Mouse (Mus musculus) adrenal gland, adult 2 months (tissue): ENCODE results near the gene Vegfa. TPM values are rescaled to one million over a fixed set of nuclear protein-coding genes. Genes with fewer than 3 reads are reported as not detected.
A peak's percentile ranks its signal among the peaks of the same experiment; 100 is the strongest.

ENCODE experiments used
- DNase-seq: peaks from one replicate; pipeline ENCODE4 v3.0.0; 2021
- long read RNA-seq: library from polyadenylated mRNA; stranded (forward); transcript quantifications from one replicate; pipeline ENCODE4 v2.0.0, GENCODE M21; 2021
- polyA plus RNA-seq: library from polyadenylated mRNA; depleted of rRNA; stranded (reverse); fragments of >200 nt; gene quantifications from 2 replicates; pipeline ENCODE4 v1.2.3, GENCODE M21; 2012; rRNA removed
- total RNA-seq, 2 experiments: library from RNA; stranded (reverse); gene quantifications; 2 replicates each; pipeline ENCODE4 v1.2.3; 2021

Vegfa gene
- total RNA-seq (100 to 1,000 TPM; 395 to 486 TPM), polyA plus RNA-seq (751 and 799 TPM in 2 replicates)
- long read RNA-seq, transcript Vegfa-207 (8 exons, 1,973 nt), result minor isoform, 30 of 377 reads
- long read RNA-seq, transcript Vegfa-201 (6 exons, 2,765 nt), result minor isoform, 118 of 377 reads
- long read RNA-seq, transcript Vegfa-202 (7 exons, 3,451 nt), result major isoform, 128 of 377 reads
- long read RNA-seq, partial matches to known transcripts, result 4 of 377 reads
- long read RNA-seq, other reads (novel, unspliced or antisense), result 85 of 377 reads

DNA sequence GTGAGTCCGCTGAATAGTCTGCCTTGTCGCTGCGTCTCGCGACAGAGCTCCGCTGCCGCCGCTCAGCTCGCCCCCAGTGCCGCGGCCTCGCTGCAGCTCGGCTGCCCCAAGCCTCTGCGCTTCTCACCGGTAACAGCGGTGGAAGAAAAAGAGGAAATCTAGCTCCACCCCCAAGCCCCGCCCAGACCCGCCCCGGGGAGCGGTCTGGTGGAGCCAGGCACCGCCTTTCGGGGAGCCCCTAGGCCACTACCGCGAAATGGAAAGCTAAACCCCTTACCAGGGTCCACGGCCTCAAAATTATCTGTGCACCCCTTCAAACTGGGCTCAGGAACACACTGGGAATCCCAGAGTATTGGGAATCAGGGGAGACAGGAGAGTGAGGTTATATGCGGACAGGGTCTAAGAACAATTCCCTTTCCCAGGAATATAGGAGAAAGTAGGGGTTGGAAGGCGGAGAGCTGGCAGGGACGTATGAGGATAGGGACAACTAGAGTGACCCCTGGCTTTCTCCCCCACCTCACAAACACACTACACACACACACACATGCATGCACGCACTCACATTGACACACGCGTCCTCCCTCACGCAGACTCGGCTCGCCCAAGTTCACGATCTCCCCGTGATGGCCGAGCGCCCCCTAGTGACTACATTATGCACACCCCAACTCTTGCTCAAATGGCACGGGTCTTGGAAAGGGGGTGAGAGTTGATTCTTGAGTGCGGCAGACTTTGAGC lies at the start of gene Vegfa:
TSS of gene Vegfa (minus strand) at position 113 of the 735 bp plus-strand sequence.
- peak; percentile 96 for DNase-seq

DNA sequence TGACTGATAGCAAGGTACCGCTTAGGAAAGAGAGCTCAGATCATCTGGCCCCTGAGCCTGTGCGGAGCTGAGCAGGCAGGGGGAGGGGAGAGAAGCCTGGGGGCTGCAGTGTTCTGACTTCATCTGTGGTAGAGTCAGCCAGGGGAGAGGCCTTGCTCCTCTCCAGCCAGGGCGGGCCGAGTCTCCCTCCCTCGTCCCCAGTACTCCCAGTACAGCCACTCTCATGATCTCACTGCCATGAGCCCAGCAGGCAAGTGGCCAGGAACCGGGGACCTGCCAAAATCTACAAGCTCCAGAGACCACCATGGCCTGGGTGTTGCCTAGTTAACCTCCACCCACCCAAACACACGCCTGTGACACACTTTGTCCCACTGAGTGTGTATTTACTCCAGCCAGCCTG lies 49.5 kb upstream of the Vegfa start:
- DNase-seq, result no peak

- DNase-seq, result no peak
Observed at GRCm38 (mm10) chr17:46081042-46081441, 48.9 kb upstream of the Vegfa start.

DNA sequence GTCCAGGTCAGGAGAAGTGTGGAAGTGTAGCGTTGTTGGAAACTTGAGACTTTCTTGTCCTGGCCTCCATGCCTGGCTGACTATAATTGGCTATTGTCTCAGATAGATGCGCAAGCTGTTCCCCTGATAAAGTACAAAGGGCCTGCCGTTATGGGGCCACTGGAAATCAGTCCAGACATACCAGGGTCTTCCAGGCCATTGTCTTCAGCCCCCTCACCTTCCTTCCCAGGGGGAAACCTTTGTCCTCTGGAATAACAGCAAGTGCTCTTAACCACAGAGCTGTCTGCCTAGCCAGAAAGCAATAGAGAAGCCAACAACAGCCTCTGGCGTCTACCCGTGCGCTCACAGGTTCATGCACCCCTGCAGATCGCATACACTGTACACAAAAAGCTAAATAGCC lies 48.2 kb upstream of the Vegfa start:
- DNase-seq, result no peak

DNA sequence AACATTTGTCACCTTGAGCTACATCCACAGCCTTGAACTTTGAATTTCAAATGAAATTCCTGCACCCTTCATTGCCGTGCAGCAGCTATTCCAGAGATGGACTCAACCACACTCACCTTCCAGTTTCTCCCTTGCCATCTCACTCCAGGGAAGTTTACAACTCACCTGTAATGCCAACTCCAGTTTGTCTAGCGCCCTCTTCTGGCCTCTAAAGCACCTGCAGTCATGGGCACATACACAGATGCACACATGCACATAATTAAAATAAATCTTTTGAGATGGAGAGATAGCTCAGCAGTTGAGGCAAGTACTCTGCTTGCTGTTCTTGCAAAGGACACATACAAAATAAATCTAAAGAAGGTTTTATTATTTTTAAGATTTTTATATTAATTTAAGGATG lies 46.9 kb upstream of the Vegfa start:
- no peak for DNase-seq

DNA sequence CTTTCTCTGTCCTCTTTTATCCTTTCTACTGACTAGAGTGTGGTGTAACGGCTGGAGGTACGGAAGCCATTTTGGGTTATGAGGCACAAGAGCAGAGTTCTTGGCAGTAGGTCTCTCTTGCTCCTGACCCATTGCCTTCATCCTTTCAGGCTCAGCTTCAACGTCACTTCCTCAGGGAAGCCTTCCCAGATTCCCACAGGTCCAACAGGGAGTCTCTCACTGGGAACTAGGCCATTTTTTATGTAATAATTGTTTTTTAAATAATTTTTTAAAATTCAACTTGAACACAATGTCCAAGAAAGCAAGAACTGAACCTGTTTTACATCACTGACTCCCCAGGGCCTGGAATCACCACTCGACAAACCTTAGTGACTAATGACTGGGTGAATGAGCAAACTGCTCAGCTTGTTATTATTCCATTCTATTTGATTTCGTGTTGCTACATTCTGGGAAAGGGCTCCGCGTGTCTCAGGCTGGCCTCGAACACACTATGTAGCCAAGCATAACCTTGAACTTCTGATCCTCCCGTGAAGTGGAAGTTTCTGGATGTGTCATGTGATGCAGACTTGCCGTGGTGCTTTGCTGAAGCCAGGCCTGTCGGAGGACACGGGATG lies 45.9 kb upstream of the Vegfa start:
- no peak for DNase-seq

DNA sequence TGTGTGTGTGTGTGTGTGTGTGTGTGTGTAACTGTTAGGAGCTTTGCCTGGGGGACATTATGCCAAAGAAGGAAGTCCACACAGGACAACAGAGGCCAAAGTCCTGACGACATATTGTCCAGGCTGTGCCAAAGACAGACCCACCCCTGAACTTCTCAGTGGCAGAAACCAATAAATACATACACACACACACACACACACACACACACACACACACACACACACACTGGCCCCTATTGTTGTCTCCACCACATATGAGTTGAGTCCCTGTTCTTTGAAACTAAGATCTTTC lies 44.0 kb upstream of the Vegfa start:
- DNase-seq, result no peak

- peak; percentile 84 for DNase-seq
Observed at GRCm38 (mm10) chr17:46075551-46076259, 43.5 kb upstream of the Vegfa start.

DNA sequence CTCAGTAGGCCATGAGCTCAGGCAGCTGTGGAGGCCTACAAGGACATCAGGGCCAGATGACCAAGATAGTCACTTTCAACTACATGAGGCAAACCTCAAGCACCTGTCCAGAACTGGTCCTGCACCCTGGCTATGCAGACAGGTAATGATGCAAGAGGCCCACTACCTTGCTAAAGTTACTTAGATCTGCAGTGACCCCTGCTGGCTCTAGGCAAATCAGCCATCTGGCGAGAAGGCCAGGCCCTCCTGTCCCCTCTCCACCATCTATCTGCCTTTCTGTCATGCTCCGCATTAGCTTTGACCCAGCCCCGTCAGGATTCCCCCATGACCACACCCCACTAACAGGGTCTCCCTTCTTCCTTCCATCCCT lies 42.9 kb upstream of the Vegfa start:
- peak; percentile 71 for DNase-seq

GRCm38 (mm10) chr17:46074398-46075115 lies 42.4 kb upstream of the Vegfa start:
- no peak for DNase-seq

DNA sequence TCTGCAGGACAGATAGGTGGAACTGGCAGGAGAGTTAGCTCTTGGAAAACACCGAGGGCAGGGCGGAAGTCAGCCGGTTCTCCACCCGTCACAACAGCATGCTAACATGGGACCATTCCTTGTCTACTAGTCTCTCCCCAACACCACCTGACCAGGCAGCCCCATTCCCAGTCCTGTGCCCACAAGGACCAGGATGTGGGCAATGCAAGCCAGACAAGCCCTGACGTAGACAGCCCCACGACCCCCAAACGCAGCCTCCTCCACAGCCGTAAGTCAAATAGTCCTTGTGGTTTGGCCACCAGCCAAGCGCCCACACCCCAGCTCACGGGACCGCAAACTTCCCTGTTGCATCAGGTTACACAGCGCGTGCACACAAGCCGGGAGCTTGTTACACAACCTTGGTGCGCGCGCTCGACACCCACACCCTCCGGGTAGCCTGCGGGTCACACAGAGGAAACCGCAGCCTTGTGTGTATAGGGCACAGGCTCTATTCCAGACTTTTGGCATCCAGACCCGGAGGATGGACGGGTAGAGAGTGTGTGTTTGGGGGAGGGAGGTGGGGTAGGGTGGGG lies 41.6 kb upstream of the Vegfa start:
- peak; percentile 88 for DNase-seq

DNA sequence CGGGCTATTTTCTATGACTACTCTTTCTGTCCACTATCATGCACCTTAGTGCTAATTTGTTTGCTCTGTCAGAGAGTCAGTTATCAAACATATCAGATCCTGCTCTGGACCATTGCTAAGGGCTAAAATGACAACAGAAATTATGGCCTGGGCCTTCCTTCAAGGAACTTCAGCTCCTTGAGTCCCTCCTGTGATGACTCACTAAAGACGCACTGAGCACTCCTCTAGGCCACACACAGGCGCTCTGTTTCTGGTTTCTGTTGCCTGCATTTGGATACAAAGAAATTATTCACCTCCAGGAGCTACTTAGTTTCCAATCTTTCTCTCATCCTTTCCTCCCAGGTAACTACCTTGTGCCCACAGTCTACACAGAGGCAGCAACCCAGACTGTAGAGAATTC lies 39.4 kb upstream of the Vegfa start:
- DNase-seq, result no peak

DNA sequence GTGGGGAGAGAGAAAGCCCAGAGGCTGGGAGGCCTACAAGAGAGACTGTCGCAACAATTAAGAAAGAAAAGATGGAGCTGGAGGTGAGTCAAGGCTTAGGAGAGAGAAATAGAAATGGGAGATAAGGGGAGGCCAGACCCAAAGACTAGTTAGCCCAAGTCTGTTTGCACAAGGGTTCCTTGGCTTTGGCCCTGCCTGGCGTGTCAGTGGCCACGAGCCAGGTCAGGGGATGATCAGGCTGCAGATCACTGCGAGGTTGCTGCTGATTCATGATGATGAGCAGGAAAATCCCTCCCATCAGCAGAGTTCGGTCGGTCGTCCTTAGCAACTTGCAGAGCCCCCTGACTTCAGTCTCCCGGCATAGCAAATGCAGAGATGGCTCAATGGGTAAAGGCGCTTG lies 37.9 kb upstream of the Vegfa start:
- DNase-seq, result peak; percentile 87

- no peak for DNase-seq
Observed at GRCm38 (mm10) chr17:46063974-46064312, 31.8 kb upstream of the Vegfa start.

- DNase-seq, result no peak
Observed at GRCm38 (mm10) chr17:46063283-46063973, 31.3 kb upstream of the Vegfa start.

GRCm38 (mm10) chr17:46060253-46060652 lies 28.1 kb upstream of the Vegfa start:
- DNase-seq, result no peak

GRCm38 (mm10) chr17:46059226-46059825 lies 27.2 kb upstream of the Vegfa start:
- no peak for DNase-seq

DNA sequence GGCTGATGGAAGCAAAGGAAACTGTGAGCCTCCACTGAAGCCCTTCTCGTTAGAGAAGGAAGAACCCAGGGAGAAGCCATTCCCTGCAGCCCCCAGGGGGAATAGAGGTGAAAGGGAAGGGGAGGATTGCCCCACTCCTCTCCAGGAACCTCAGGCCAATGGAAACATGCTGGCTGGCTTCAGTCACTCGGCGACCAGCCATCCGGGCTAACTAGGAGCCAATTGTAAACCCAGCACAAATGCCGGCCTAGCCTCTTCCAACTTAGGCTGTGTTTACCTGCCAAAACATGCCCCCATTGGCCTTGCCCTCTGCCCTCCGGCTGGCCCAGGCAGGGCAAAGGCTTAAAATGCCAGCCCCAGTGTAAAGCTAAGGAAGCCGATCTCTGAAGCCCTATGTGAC lies 24.1 kb upstream of the Vegfa start:
- DNase-seq, result peak; percentile 61

DNA sequence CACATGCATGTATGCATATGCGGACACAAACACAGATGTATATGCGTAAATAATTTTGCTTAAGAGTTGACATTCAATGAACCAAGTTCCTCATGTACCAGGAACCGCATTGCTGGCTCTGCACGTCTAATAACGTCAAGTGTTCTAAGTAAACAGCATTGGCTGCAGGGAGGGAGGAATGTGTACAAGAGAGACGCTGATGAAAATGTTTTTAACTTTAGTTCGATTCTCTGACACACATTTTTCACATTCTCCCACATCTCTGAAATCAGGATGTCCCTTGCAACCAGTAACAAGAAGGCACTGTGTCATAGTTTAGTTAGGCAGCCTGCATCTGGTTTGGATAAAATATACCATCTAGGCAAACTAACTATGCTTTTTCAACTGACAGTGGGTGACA lies 23.6 kb upstream of the Vegfa start:
- no peak for DNase-seq

DNA sequence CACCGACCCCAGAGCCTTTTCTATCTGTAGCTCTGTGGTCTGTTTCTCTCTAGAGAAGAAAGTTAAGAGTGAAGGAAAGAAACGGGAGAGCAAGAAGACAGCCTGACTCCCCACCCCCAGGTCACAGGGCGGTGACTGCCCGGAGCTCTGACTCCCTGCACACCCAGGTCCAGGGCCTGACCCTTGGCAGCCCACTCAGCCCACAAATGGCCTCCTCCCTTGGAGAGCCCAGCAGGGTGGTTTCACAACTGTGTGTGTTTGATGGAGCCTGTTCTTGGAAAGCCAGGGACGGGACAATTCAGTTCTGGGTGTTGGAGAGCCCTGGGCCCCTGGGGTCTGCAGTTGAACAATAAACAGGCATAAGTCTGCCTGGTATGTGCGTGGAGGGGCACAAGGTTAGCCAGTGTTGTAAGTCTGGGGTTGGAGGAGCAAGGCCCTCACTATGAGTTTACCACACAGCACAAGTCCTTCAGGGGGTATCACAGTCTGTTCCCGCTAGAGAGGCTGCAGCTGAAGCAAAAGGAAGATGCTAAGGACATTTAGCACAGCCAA lies 21.2 kb upstream of the Vegfa start:
- DNase-seq, result peak; percentile 58

- DNase-seq, result no peak
Observed at GRCm38 (mm10) chr17:46052146-46052545, 20.0 kb upstream of the Vegfa start.
